Mouse (Mus musculus) thymus, postnatal 36 days (tissue): ENCODE data around the gene Sema5b.

Experiments used
- DNase-seq, 2 experiments: peaks; one replicate each; pipeline ENCODE4 v3.0.0; 2022; ENCODE audit warnings: mixed read lengths in 2 of 2

Gene Sema5b

DNA sequence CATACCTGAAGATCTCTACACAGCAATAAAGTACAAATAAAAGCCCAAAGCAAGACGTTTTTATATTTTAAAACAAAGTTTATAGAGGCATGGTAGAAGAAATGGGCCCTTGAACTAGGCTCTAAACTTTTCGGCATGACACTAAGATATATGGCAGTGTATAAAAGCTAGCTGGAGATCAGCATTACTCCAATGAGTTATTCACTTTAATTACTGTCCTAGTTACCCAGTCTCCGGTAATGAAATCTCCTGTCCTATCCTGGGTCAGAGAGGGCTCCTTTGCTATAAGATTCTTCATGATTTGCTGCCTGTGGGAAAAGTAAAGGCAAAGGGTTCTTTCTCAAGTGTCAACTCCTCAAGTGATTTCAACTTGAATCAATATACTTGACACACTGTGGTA lies 98.6 kb downstream of the Sema5b start:
- no peak for DNase-seq

DNA sequence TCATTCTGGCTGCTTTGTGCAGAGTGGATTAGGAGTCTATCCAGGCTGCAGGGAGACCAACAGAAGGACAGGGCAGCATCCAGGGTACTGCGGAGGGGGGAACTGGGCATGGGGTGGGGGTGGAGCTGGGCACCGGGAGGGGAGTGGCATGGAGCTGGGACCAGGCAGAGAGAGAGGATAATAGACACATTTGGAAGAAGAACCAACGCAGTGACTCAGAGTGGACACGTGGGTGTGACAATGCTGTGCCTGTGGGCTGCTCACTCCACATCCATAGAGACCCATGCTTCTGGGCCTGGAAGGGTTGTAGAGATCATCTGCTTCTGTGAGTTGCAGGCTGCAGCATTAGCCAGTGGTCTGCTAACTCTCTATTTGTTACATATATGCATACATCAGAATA lies 107.9 kb downstream of the Sema5b start:
- no peak for DNase-seq

DNA sequence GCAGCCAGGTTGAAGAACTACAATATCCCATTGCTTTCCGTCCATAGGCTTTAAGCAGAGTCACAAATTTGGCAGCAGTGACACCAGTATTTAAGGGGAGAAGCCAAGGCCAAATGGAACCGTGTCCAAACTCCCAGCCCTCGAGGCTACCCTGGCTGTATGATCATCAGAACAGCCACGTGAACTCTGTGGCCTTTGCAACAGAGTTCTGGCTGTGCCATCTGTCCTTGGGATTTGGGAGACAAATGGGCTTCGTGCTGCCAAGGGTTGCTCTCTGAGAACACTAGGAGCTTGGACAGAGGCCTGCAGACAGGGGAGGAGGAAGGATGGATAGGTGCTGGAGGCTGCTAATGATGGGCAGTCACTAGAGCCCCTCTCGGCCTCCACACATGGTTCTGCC lies 111.3 kb downstream of the Sema5b start:
- no peak for DNase-seq

DNA sequence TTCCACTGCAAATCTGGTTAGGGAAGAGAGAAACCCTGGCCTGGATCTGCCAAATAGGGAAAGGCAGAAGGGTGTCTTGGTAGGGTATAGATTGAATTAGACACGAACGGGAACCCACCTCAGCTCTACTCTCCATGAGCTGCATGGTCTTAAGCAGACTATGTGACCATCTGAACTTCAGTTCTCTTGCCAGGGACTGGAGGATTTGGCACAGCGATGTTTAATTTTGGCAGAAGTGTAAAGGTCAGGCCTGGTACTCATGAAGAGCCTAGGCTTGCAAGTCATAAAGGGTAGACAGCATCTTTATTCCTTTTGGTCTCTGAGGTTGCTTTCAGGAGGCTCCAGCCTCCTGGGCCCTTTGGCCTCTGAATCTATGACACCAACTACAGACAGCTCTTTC lies 111.8 kb downstream of the Sema5b start:
- DNase-seq = no peak

DNA sequence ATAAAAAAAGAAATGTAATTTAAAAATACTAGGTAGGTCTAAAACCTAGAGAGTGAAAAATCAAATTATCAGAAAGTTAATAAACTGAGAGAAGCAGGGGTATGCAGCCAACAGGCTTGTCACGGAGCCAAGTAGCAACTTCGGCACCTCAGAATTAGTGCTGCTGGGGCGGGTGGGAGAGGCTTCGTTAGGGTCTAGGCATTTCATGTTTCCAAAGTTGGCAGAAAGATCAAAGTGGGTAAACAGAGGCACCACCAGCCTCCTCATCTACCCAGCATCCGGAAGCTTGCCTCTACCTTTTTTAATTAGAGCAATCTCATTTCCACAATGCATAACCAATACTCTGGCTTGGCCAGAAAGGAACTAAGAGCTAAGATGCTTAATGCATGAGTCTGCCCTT lies 113.0 kb downstream of the Sema5b start:
- DNase-seq = no peak

DNA sequence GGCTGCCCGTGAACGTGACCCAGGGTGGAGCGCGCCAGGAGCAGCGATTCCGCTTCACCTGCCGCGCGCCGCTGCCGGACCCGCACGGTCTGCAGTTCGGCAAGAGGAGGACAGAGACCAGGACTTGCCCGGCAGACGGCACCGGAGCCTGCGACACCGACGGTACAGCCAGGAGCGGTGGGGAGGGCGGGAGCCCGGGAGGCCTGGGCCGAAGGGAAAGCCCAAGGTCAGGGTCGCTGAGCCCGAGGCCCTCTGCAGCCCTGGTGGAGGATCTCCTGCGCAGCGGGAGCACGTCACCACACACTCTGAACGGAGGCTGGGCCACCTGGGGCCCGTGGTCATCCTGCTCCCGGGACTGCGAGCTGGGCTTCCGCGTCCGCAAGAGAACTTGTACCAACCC lies 119.3 kb downstream of the Sema5b start:
- no peak for DNase-seq

DNA sequence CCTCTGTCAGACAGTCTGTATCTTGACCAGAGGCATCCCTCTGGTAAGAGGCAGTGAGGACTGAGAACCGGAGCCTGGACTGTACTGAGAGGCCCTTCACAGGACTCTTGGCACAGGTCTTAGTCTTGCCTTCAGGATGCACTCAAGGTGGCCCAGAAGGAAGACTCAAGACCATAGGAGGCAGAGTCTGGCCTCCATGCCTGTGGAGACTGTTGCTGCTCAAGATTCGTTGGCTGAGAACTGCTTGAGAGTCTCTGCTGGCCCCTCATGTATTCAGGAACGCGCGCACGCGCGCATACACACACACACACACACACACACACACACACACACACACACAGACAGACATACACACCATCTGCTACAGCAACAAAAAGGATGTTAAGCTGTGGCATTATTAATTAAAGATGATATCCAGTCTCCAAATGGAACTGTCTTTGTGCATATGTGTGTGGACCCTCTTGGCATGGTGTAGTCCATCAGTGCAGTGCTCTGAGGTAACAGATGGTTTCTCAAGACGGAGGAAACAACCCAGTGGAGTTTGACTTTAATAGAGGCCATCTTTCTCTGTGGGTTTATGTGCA lies 123.0 kb downstream of the Sema5b start:
- DNase-seq = no peak

DNA sequence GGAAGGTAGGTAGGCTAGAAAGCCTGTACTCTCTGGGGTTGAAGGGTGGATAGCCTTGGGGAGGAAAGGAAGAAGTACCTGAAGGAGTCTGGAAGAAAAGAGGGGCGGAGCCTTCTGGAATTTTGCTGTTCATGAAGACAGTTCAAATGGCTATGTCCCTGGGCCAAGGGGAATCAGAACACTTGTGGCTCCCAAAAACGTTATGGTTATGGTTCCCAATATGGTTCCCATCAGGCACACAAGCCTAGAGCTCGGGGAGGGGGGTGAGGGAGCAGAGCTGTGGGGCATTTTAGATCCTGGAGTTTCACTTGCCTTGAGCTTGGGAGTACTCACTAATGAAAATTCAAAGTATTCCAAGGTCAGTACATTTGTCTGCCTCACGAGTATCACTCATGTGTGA lies 123.9 kb downstream of the Sema5b start:
- no peak for DNase-seq

DNA sequence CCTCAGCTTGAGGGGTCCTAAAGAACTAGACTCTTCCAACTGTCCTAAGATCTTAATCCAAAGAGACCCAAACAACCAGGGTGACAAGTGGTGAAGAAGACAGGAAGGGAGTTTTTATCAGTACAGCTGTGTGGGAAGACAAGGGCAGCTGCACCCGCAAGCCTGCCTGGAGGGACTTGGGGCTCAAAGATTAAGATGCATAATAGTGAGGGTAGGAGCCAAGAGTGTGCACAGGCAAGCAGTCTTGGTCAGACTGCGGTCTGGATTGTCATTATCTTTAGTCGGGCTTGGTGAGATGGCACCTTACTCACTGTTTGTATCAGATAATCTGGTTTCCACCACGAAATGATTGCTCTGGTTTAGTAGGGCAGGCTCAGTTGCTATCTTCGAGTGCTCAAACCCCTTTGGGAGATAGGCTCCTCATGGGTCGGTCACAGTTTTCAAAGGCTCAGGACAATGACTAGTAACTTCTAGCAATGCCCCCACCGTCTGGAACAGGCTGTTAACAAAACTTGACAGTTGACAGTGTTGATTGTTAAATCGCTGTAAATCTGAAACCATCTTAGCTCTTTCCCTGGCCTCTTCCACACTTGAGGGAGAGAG lies 136.7 kb downstream of the Sema5b start:
- no peak for DNase-seq

DNA sequence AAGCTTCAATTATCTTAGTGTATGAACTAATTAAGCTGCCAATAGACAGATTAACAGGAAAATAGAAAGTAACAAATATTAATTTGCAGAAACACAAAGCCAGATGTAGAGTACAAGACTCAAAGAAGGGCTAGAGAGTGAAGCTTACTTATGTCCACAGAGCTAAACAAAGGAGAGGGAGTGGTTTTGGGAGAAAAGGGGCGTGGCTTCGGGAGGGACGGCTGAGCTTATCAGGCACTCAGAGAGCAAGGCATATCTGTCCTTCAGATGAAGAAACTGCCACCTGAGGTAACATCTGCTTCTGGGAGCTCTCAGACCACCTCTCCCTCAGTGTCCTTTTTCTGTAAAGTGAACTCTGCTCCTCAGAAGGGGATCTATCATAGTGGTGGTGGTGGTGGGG lies 137.5 kb downstream of the Sema5b start:
- no peak for DNase-seq

DNA sequence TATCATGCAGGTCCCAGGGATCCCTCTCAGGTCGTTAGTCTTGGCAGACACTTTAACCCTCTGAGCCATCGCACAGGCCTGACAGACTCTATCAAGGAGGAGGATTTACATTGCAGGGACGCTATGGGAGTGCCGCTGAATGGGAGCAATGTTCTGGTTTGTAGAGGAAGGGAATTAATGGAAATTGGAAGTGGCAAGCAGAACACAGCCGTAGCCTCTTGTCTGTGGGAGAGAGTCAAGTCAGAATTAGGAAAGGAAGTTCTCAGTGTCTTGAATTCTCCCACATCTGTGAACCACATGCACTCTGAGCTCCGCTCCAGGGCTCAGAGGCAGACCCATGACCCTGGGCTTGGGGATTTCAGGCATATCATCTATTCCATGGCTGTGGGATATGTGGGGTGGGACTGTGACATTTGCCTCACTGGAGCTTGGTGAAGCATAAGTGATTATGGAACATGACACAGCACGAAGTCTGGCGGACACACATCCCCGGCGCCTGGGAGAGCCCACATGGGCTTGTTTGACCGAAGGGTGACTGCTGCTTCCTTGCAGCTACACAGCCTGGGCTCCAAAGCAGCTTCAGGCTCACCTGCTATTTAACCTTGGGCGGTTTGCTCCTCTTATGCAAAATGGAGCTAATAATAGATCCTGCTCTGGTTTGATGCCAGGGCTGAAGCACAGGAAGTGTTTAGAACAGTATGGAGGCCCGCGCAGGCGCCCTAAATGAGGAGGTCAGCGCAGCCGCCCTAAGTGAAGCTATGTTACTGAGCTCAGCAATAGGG lies 140.6 kb downstream of the Sema5b start:
- DNase-seq = no peak

DNA sequence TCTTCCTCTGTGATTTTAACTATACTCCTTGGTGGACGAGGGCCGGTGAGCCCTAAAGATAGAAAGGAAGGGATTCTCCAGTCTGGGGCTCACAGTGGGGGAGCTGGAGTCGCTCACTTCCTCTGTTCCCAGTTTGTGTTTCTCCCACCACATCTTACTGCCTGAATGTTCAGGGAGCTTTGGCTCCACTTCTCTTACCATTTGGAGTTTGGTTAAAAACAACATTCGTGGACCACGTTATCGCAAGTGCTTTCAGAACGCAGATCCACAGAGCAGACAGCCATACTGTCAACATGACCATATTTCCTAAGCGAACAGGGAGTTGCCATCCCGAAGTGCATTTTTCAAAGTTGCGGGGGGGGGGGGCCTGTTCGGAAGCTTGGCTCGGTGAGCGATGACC lies 144.1 kb downstream of the Sema5b start:
- DNase-seq = no peak

DNA sequence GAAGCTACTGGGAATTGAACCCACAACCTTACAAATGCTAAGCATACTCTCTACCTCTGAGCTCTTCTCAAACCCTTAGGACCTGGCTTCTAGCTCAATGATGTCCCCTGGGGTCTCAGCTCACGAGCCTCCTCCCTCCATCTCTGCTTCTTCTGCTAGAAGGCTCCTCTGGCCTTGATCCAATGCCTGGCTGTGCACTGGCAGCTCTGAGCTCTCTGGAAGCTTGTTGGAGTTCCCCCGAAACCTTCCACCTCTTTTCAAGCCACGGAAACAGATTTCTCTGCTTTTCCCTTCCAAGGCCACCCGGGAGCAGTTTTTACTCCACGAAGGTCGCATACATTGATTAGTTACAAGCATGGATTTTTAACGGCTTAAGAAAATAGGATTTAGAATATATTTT lies 145.5 kb downstream of the Sema5b start:
- no peak for DNase-seq

DNA sequence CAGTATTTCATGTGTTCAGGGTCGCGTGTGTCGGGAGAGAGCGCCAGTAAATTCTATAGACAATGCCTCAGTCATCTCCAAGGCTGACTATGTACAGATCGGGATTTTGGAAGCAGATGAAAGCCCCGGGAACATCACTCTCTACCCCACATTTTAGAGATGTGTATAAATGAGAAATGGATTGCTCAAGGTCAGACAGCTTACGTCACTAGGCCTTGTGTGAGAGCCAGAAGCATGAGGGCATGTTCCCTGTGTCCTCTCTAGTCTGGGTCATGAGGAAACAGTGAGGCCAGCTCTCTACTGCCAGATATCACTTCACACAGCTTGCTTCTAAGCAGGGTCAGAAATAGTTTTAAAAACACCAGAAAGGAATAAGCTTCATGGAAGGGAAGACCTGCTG lies 150.7 kb downstream of the Sema5b start:
- no peak for DNase-seq

DNA sequence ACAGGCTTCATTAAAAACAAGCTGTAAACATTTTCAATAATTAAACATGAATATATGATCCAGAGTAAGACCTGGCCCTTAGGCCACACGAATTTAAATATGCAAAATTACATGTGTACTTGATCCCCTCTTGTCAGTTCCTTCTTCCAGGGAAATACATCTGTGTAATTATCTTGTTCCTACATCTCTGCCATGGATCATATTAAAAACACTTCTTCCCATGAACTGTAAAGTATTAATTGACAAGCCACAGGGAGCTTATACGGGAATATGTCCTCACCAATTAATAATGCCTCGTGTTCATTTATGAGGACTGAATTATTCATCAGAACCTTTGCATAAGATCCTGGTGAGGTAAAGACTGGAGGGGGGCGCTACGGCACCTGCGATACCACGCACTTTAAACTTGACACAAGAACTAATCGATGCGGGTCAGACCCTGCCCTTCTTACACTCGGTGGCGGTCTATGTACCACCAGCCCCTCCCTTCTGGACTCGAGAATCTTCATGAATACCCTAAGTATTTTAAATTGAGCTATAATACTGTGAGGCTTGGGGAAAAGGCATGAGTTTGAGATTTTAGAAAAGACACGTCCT lies 153.4 kb downstream of the Sema5b start:
- no peak for DNase-seq

DNA sequence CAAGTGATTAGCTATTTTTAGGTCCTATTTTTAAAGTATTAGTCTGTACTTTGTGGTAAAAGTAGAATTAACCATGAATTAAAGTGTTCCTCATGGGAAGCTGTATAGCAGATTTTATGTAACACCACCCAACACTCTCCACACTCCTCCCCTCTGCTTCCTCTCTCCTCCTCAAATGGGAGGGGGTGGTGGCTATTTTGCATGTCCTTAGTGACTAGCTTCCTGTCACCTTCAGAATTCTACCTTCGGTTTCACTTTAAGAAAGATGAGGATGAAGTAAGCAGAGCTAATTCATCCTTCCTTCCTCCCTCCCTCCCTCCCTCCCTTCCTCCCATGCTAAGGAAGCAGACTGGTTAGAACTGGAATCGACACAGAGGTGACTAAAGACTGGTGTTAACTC lies 155.2 kb downstream of the Sema5b start:
- no peak for DNase-seq

DNA sequence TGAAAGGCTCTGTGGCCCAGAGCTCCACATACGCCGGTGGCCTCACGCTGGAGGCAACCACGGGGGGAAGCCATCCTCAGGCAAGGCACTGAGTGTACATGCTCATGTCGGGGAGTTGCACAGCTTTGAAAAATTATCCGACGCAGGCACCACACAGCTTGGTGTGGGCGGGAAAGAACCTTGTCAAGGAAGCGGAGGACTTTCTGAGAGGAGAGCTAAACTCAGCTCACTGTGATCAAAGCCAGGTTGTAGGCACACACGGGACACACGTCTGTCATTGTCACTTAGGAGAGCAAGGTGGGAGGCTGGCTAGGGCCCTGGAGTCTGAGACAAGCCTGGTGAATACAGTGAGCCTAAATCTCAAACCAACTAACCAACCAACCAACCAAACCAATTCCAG lies 160.9 kb downstream of the Sema5b start:
- DNase-seq = no peak

DNA sequence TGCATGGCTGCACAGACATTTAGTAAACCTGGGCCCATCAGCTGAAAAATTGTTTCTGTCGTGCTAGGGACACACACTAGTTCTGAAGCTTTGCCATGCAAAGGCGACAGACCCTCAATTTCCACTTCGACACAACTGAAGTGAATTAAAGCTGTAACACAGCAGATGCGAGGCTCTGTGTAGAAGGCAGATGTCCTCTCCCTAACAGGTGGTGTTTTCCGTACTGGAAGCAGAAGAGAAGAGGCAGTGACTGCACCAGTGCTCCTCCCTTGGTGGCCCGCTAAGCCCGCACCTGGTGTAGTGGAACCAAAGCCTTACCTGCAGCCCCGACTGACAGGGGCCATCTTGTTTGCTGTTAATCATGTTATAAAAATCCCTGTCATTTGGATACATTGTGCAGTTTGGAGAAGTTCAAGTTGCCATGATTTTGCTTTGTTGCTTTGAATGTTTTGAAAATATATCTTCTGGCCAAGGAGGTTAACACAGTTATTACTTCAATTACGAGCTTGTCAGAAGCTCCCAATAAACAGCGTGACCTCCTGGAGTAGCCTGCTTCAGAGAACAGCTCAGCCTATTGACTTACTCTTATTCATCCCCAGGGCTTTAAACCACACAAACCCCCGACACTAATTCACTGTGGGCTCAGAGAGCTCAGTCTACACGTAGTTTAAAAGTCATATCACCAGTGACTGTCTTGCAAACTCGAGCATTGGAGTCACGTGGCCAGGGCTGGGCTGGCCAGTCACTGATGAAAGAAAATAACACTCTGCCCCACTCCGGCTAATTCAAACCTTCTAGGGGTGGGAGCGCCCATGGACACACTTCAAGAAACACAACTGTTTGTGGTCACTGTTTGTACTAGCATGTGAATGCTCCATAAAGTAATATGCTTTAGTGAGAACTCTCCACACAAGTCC lies 163.1 kb downstream of the Sema5b start:
- no peak for DNase-seq

DNA sequence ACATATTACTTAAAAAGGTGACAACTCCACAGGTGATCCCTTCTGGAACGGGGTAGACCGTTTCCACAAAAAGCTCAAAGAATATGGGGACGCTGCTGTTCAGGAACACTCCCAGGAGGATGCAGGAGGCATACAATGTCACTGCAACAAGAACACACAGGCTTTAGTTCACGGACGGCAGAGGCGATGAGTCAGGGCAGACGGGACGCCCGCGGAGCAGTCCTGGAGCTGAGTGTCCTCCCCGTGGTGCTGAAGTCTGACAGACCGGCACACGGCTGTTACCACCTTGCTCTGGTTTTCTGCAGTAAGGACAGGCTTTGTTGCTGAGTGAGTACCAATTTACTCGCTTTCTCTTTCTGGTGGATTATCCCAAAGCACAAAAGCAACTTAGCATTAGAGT lies 163.9 kb downstream of the Sema5b start:
- DNase-seq = no peak

DNA sequence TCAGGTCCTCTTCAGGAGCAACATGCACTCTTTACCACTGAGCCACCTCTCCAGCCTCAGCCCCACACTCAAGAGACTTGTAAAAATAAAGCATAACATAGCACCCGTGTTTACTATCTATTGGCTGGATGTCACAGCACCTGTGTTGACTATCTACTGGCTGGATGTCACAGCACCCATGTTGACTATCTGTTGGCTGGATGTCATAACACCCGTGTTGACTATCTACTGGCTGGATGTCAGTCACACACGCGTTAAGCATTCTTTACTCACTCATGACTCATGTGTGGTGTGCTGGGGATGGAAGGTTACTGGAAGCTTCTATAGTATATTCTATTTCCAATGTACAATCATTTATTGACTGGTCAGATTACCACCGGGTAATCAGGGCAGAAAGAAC lies 166.1 kb downstream of the Sema5b start:
- no peak for DNase-seq

DNA sequence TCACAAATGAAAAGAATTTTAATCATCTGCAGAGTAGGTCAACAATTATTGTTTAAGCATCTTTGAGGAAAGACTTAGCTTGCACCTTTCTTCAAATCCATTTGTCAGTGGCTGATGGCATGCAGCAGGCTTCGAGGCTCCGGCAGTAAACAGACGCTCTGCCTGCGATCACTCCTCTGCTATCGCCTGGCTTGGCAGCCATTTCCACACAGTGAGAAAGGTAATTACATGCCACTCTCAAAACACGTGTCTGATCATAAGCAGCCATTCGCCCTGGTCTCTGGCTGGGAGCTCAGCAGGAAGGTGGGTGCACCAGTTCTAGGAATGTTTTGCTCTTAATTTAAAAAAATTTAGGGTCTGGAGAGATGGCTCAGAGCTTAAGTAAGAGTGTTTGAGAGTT lies 170.1 kb downstream of the Sema5b start:
- DNase-seq = no peak

DNA sequence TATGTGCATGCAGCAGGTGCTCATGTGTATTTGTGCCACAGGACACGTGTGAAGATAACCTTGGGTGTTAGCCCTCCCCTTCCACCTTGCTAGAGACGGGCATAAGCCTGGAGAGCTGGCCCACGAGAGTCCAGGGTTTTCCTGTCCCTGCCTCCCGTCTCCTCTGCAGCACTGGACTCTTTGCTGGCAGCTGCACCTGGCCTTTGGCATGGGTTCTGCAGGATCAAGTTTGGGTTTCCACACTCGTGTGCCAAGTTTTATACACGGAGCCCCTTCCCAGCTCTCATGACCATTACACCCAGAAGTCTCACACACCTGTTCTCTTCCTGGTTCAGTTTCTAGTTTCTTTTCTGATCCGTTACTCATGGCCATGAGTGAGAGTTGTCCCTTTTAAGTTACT lies 172.7 kb downstream of the Sema5b start:
- DNase-seq = no peak
